Mouse (Mus musculus) limb, embryonic 14.5 days (tissue): Measurements from ENCODE around the gene Rpl13a. TPM values are rescaled to one million over a fixed set of nuclear protein-coding genes. Genes with fewer than 3 reads are reported as not detected.

Source experiments
- ATAC-seq: fragments of 200-750 bp; cut with Nextera tagmentation; 2 replicates; pipeline ENCODE4 v1.8.0; 2017; ENCODE audit warnings: low read depth, moderate number of reproducible peaks, moderate TSS enrichment; ENCODE audit not compliant: low FRiP score
- DNase-seq: peaks from one replicate; pipeline ENCODE4 v3.0.0-alpha.2; 2015; ENCODE audit warnings: low spot score
- H3K27ac ChIP-seq: fragments of 300-500 bp; sonication (generic); replicated peaks from 2 replicates; pipeline ENCODE4 v1.5.1; 2014; ENCODE audit warnings: low read depth, mild to moderate bottlenecking, low read length, moderate library complexity, mixed read lengths
- H3K27me3 ChIP-seq: fragments of 300-500 bp; sonication (generic); 2 replicates; pipeline ENCODE4 v1.6.1; 2014; ENCODE audit warnings: low read length, mixed read lengths; ENCODE audit not compliant: control insufficient read depth, insufficient read depth
- H3K36me3 ChIP-seq: fragments of 300-500 bp; sonication (generic); 2 replicates; pipeline ENCODE4 v1.6.1; 2014; ENCODE audit warnings: mild to moderate bottlenecking, low read length, moderate library complexity, mixed read lengths; ENCODE audit not compliant: control insufficient read depth, insufficient read depth
- H3K4me1 ChIP-seq: fragments of 300-500 bp; sonication (generic); 2 replicates; pipeline ENCODE4 v1.6.1; 2014; ENCODE audit warnings: antibody characterized with exemption, low read length, mixed read lengths; ENCODE audit not compliant: control insufficient read depth, insufficient read depth
- H3K4me2 ChIP-seq: fragments of 300-500 bp; sonication (generic); replicated peaks from 2 replicates; pipeline ENCODE4 v1.6.1; 2014; ENCODE audit warnings: low read depth, mild to moderate bottlenecking, low read length, moderate library complexity; ENCODE audit not compliant: severe bottlenecking
- H3K4me3 ChIP-seq: fragments of 300-500 bp; sonication (generic); replicated peaks from 2 replicates; pipeline ENCODE4 v1.5.1; 2014; ENCODE audit warnings: low read length
- H3K9ac ChIP-seq: fragments of 300-500 bp; sonication (generic); 2 replicates; pipeline ENCODE4 v1.6.1; 2014; ENCODE audit warnings: mild to moderate bottlenecking, low read depth, low read length, moderate library complexity; ENCODE audit not compliant: severe bottlenecking
- H3K9me3 ChIP-seq: fragments of 300-500 bp; sonication (generic); 2 replicates; pipeline ENCODE4 v1.6.1; 2016; ENCODE audit warnings: low read length; ENCODE audit not compliant: control insufficient read depth
- POLR2A ChIP-seq: fragments of 200-500 bp; IDR thresholded peaks from 2 replicates; pipeline ENCODE4 v1.8.0; 2012; ENCODE audit warnings: inconsistent platforms, mild to moderate bottlenecking, moderate library complexity, borderline replicate concordance; ENCODE audit not compliant: insufficient read depth, insufficient read length; ENCODE audit errors: extremely low read depth
- WGBS: fragments of 180-500 bp; shearing (Covaris S2); extraction: QIAGEN DNeasy Blood & Tissue Kit; methylation state at CpG from one replicate; pipeline ENCODE4 v1.1.7; 2014; 5-methylcytosine and 5-hydroxymethylcytosine counted together
- polyA plus RNA-seq, 2 experiments: library from polyadenylated mRNA; depleted of rRNA in 1 of 2; stranded (reverse) in 1 of 2; unstranded in 1 of 2; fragments of >200 nt; fragmentation: Nextera tagmentation in 1 of 2; extraction: Ambion mirVana in 1 of 2; gene quantifications; 2 replicates each; pipeline versions ENCODE4 v1.2.1 to v1.2.3; 2012 to 2014

Rpl13a gene
- polyA plus RNA-seq, 2 experiments, result 1,777 to 3,912 TPM

- Histone ChIP-seq H3K4me3 (no peak overlapping the region), H3K27me3 (no peaks in the 10 kb centered on the region), H3K27ac (no peak overlapping the region), H3K4me2 (no peak overlapping the region), H3K9me3 (no peaks in the 10 kb centered on the region), H3K4me1 (peaks cover 5% of the 10 kb centered on the region), H3K36me3 (peaks cover 27% of the 10 kb centered on the region), H3K9ac (0 out of 2 replicates have a peak overlapping the region, but pooled peaks have one; percentile 9)
- TF ChIP-seq POLR2A, result no peak
- DNase-seq (no peak), ATAC-seq (no peak)
- WGBS, result 31% methylated on average over 11 of the region's 11 CpGs
Measured at GRCm38 (mm10) chr7:45151303-45151702, 22.7 kb upstream of the Rpl13a start.

- H3K4me2 ChIP-seq, result no peak overlapping the region
- DNase-seq (no peak), ATAC-seq (no peak)
- H3K4me3 ChIP-seq, result no peak overlapping the region
- WGBS, result 47% methylated on average over 4 of the region's 4 CpGs
- peaks cover 36% of the 10 kb centered on the region for H3K36me3 ChIP-seq
- H3K9me3 ChIP-seq, result no peaks in the 10 kb centered on the region
- TF ChIP-seq POLR2A, result no peak
- H3K4me1 ChIP-seq, result peaks cover 5% of the 10 kb centered on the region
- H3K27me3 ChIP-seq, result no peaks in the 10 kb centered on the region
- no peak overlapping the region for H3K9ac ChIP-seq
- no peak overlapping the region for H3K27ac ChIP-seq
Measured at GRCm38 (mm10) chr7:45150321-45150720, 21.8 kb upstream of the Rpl13a start.

GRCm38 (mm10) chr7:45149545-45149944, 21.0 kb upstream of the Rpl13a start:
- peaks cover 5% of the 10 kb centered on the region; the same call in 1 of the 2 replicates for H3K4me1 ChIP-seq
- WGBS, result 83% methylated on average over 6 of the region's 6 CpGs
- H3K27me3 ChIP-seq, result no peaks in the 10 kb centered on the region
- peaks cover 44% of the 10 kb centered on the region for H3K36me3 ChIP-seq
- DNase-seq (no peak), ATAC-seq (no peak)
- H3K27ac ChIP-seq, result no peak overlapping the region
- no peak overlapping the region for H3K4me2 ChIP-seq
- no peaks in the 10 kb centered on the region for H3K9me3 ChIP-seq
- H3K9ac ChIP-seq, result no peak overlapping the region
- no peak overlapping the region for H3K4me3 ChIP-seq
- TF ChIP-seq POLR2A, result no peak

- H3K9ac ChIP-seq, result no peak overlapping the region
- H3K36me3 ChIP-seq, result peaks cover 53% of the 10 kb centered on the region
- H3K4me3 ChIP-seq, result no peak overlapping the region
- no peak for ATAC-seq
- H3K9me3 ChIP-seq, result no peaks in the 10 kb centered on the region
- peaks cover 5% of the 10 kb centered on the region; the same call in 1 of the 2 replicates for H3K4me1 ChIP-seq
- TF ChIP-seq POLR2A, result no peak
- H3K27me3 ChIP-seq, result no peaks in the 10 kb centered on the region
- no peak overlapping the region for H3K27ac ChIP-seq
- 56% methylated on average over 4 of the region's 4 CpGs for WGBS
- no peak for DNase-seq
- H3K4me2 ChIP-seq, result no peak overlapping the region
Measured at GRCm38 (mm10) chr7:45148534-45149098, 20.1 kb upstream of the Rpl13a start.

- 87% methylated on average over 11 of the region's 11 CpGs for WGBS
- DNase-seq (no peak), ATAC-seq (no peak)
- Histone ChIP-seq H3K9ac (no peak overlapping the region), H3K4me1 (peaks cover 3% of the 10 kb centered on the region; the same call in 1 of the 2 replicates), H3K27me3 (no peaks in the 10 kb centered on the region), H3K4me3 (no peak overlapping the region), H3K4me2 (no peak overlapping the region), H3K27ac (no peak overlapping the region), H3K9me3 (no peaks in the 10 kb centered on the region), H3K36me3 (peaks cover 60% of the 10 kb centered on the region)
- TF ChIP-seq POLR2A, result no peak
Measured at GRCm38 (mm10) chr7:45147899-45148298, 19.3 kb upstream of the Rpl13a start.
